Mouse (Mus musculus) ES-Bruce4 (cell line): ENCODE measurements around the gene Patz1. TPM values are rescaled to one million over a fixed set of nuclear protein-coding genes. Genes with fewer than 3 reads are reported as not detected.
A peak's percentile ranks its signal among the peaks of the same experiment; 100 is the strongest.

ENCODE experiments used
- H3K27ac ChIP-seq: 2 replicates; pipeline ENCODE4 v1.5.1; 2012; ENCODE audit warnings: low read length, inconsistent platforms; ENCODE audit not compliant: insufficient read depth
- H3K27me3 ChIP-seq: 2 replicates; pipeline ENCODE4 v1.6.1; 2012; ENCODE audit warnings: mild to moderate bottlenecking, low read length, inconsistent platforms; ENCODE audit not compliant: control insufficient read depth, poor library complexity, insufficient read depth, severe bottlenecking
- H3K36me3 ChIP-seq: 2 replicates; pipeline ENCODE4 v1.6.1; 2012; ENCODE audit warnings: inconsistent platforms, mild to moderate bottlenecking, low read length, moderate library complexity; ENCODE audit not compliant: control insufficient read depth, poor library complexity, insufficient read depth, severe bottlenecking
- H3K4me1 ChIP-seq: one replicate; pipeline ENCODE4 v1.8.1; 2011; ENCODE audit warnings: low read length; ENCODE audit not compliant: control insufficient read depth, insufficient read depth
- H3K4me3 ChIP-seq: 2 replicates; pipeline ENCODE4 v1.5.1; 2011; ENCODE audit warnings: low read depth, mild to moderate bottlenecking, low read length
- H3K9ac ChIP-seq: 2 replicates; pipeline ENCODE4 v1.6.1; 2012; ENCODE audit warnings: low read depth, mild to moderate bottlenecking, inconsistent platforms; ENCODE audit not compliant: poor library complexity, severe bottlenecking
- H3K9me3 ChIP-seq: replicated peaks from 2 replicates; pipeline ENCODE4 v1.6.1; 2012; ENCODE audit warnings: mild to moderate bottlenecking, low read length, inconsistent platforms; ENCODE audit not compliant: control insufficient read depth, poor library complexity, insufficient read depth, severe bottlenecking
- CTCF ChIP-seq: IDR thresholded peaks from one replicate; pipeline ENCODE4 v1.8.1; 2011; ENCODE audit warnings: low read depth, low read length
- EP300 ChIP-seq: IDR thresholded peaks from 2 replicates; pipeline ENCODE4 v1.6.1; 2011; ENCODE audit warnings: low read depth, low read length; ENCODE audit not compliant: insufficient read depth
- POLR2A ChIP-seq: IDR thresholded peaks from one replicate; pipeline ENCODE4 v1.8.1; 2011; ENCODE audit warnings: low read length; ENCODE audit not compliant: insufficient read depth
- polyA plus RNA-seq: library from polyadenylated mRNA; stranded (reverse); fragments of >200 nt; gene quantifications from 2 replicates; pipeline ENCODE4 v1.2.4, GENCODE M21; 2011; ENCODE audit warnings: low read depth; ENCODE audit not compliant: missing spikeins, insufficient read depth, insufficient read length

Patz1 gene
- polyA plus RNA-seq, 1 experiment = 55.6 TPM

GRCm38 (mm10) chr11:3296056-3296455 is 7.4 kb downstream of the Patz1 start:
- Histone ChIP-seq H3K27ac (no peak overlapping the region), H3K4me1 (peaks cover 2% of the 10 kb centered on the region), H3K9ac (no peak overlapping the region), H3K9me3 (no peaks in the 10 kb centered on the region), H3K4me3 (no peak overlapping the region), H3K36me3 (peaks cover 57% of the 10 kb centered on the region), H3K27me3 (no peaks in the 10 kb centered on the region)
- TF ChIP-seq CTCF (no peak), POLR2A (no peak), EP300 (no peak)

GRCm38 (mm10) chr11:3297871-3298812 is 9.5 kb downstream of the Patz1 start:
- no peak overlapping the region for H3K27ac ChIP-seq
- TF ChIP-seq POLR2A (no peak), EP300 (no peak), CTCF (no peak)
- no peak overlapping the region for H3K9ac ChIP-seq
- no peak overlapping the region for H3K4me3 ChIP-seq
- H3K9me3 ChIP-seq = no peaks in the 10 kb centered on the region
- H3K4me1 ChIP-seq = peaks cover 2% of the 10 kb centered on the region
- H3K36me3 ChIP-seq = peaks cover 73% of the 10 kb centered on the region
- H3K27me3 ChIP-seq = no peaks in the 10 kb centered on the region

GRCm38 (mm10) chr11:3298813-3299185 is 10.1 kb downstream of the Patz1 start:
- no peaks in the 10 kb centered on the region for H3K9me3 ChIP-seq
- H3K4me3 ChIP-seq = no peak overlapping the region
- TF ChIP-seq CTCF (no peak), POLR2A (no peak), EP300 (no peak)
- no peak overlapping the region for H3K27ac ChIP-seq
- H3K27me3 ChIP-seq = no peaks in the 10 kb centered on the region
- H3K9ac ChIP-seq = no peak overlapping the region
- H3K4me1 ChIP-seq = peaks cover 2% of the 10 kb centered on the region
- peaks cover 69% of the 10 kb centered on the region for H3K36me3 ChIP-seq

- Histone ChIP-seq H3K36me3 (peaks cover 66% of the 10 kb centered on the region), H3K27ac (no peak overlapping the region), H3K9ac (no peak overlapping the region), H3K4me1 (no peaks in the 10 kb centered on the region), H3K27me3 (no peaks in the 10 kb centered on the region), H3K9me3 (no peaks in the 10 kb centered on the region), H3K4me3 (no peak overlapping the region)
- TF ChIP-seq EP300 (no peak), POLR2A (no peak), CTCF (no peak)
These were observed 12.4 kb downstream of the Patz1 start for GRCm38 (mm10) chr11:3301075-3301474.

- H3K4me1 ChIP-seq = no peaks in the 10 kb centered on the region
- H3K27me3 ChIP-seq = no peaks in the 10 kb centered on the region
- TF ChIP-seq CTCF (no peak), POLR2A (no peak), EP300 (no peak)
- H3K36me3 ChIP-seq = peaks cover 62% of the 10 kb centered on the region
- H3K4me3 ChIP-seq = no peak overlapping the region
- H3K9me3 ChIP-seq = no peaks in the 10 kb centered on the region
- no peak overlapping the region for H3K9ac ChIP-seq
- peak overlapping the region; percentile 20; the same call in 1 of the 2 replicates for H3K27ac ChIP-seq
These were observed 13.7 kb downstream of the Patz1 start for GRCm38 (mm10) chr11:3302385-3302784.

- TF ChIP-seq CTCF (no peak), POLR2A (no peak), EP300 (no peak)
- no peak overlapping the region for H3K9ac ChIP-seq
- H3K27ac ChIP-seq = peak overlapping the region; percentile 20; the same call in 1 of the 2 replicates
- H3K36me3 ChIP-seq = peaks cover 64% of the 10 kb centered on the region
- no peak overlapping the region for H3K4me3 ChIP-seq
- H3K4me1 ChIP-seq = no peaks in the 10 kb centered on the region
- H3K27me3 ChIP-seq = no peaks in the 10 kb centered on the region
- H3K9me3 ChIP-seq = no peaks in the 10 kb centered on the region
These were observed 14.1 kb downstream of the Patz1 start for GRCm38 (mm10) chr11:3302792-3303191.
